Mouse (Mus musculus) MEL (cell line): Measurements from ENCODE around the gene Zrsr2. TPM values are rescaled to one million over a fixed set of nuclear protein-coding genes. Genes with fewer than 3 reads are reported as not detected.

Experiments
- DNase-seq: peaks from one replicate; pipeline ENCODE4 v3.0.0; 2011; ENCODE audit warnings: low read depth, low spot score
- H3K27ac ChIP-seq: 2 replicates; pipeline ENCODE4 v1.5.1; 2012; ENCODE audit warnings: low read depth, mild to moderate bottlenecking, control low read depth, low read length, moderate library complexity; ENCODE audit not compliant: control insufficient read depth
- H3K27me3 ChIP-seq, 2 experiments: fragments of 150-350 bp in 1 of 2; sonication (generic) in 1 of 2; 2 replicates each; pipeline ENCODE4 v1.6.1; 2012; ENCODE audit warnings: low read length in 2 of 2, mild to moderate bottlenecking in 2 of 2, improper control_type of control experiment in 1 of 2, moderate library complexity in 1 of 2; ENCODE audit not compliant: insufficient read depth in 2 of 2, control insufficient read depth in 1 of 2
- H3K36me3 ChIP-seq, 2 experiments: 2 replicates each; pipeline ENCODE4 v1.6.1; 2012 to 2014; ENCODE audit warnings: low read length in 2 of 2, improper control_type of control experiment in 1 of 2, inconsistent platforms in 1 of 2, mild to moderate bottlenecking in 1 of 2; ENCODE audit not compliant: insufficient read depth in 2 of 2, control insufficient read depth in 1 of 2
- H3K4me1 ChIP-seq, 2 experiments: fragments of 150-350 bp in 1 of 2; sonication (generic) in 1 of 2; 2 replicates each; pipeline ENCODE4 v1.6.1; 2012; ENCODE audit warnings: low read length in 2 of 2, improper control_type of control experiment in 1 of 2, mild to moderate bottlenecking in 1 of 2; ENCODE audit not compliant: insufficient read depth in 2 of 2, control insufficient read depth in 1 of 2
- H3K4me3 ChIP-seq, 2 experiments: fragments of 150-350 bp in 1 of 2; sonication (generic) in 1 of 2; 2 replicates each; pipeline ENCODE4 v1.5.1; 2012; ENCODE audit warnings: low read depth in 2 of 2, low read length in 2 of 2, mild to moderate bottlenecking in 2 of 2, moderate library complexity in 2 of 2, control low read depth in 1 of 2, improper control_type of control experiment in 1 of 2; ENCODE audit not compliant: control insufficient read depth in 1 of 2, insufficient read depth in 1 of 2
- H3K79me2 ChIP-seq: 2 replicates; pipeline ENCODE4 v1.6.1; 2012; ENCODE audit warnings: mild to moderate bottlenecking, low read length, moderate library complexity; ENCODE audit not compliant: control insufficient read depth, poor library complexity, insufficient read depth
- H3K9ac ChIP-seq: 2 replicates; pipeline ENCODE4 v1.6.1; 2012; ENCODE audit warnings: low read depth, mild to moderate bottlenecking, control low read depth, low read length, moderate library complexity; ENCODE audit not compliant: control insufficient read depth, poor library complexity, severe bottlenecking
- H3K9me3 ChIP-seq: fragments of 150-350 bp; sonication (generic); replicated peaks from 2 replicates; pipeline ENCODE4 v1.6.1; 2012; ENCODE audit warnings: mild to moderate bottlenecking, low read length, improper control_type of control experiment, moderate library complexity; ENCODE audit not compliant: insufficient read depth
- CTCF ChIP-seq, 3 experiments: IDR thresholded peaks in 2 of 3; conservative IDR thresholded peaks in 1 of 3; 2 replicates each; pipeline ENCODE4 v1.5.1; 2011 to 2012; ENCODE audit warnings: low read length in 3 of 3, low read depth in 2 of 3, mild to moderate bottlenecking in 2 of 3, improper control_type of control experiment in 1 of 3, inconsistent platforms in 1 of 3, mixed read lengths in 1 of 3, moderate library complexity in 1 of 3; ENCODE audit not compliant: control insufficient read depth in 1 of 3, insufficient read depth in 1 of 3, poor library complexity in 1 of 3, severe bottlenecking in 1 of 3
- ELF1 ChIP-seq: IDR thresholded peaks from 2 replicates; pipeline ENCODE4 v1.6.1; 2014; ENCODE audit warnings: low read depth, mild to moderate bottlenecking, inconsistent platforms, low read length, improper control_type of control experiment, moderate library complexity
- EP300 ChIP-seq, 2 experiments: IDR thresholded peaks; 2 replicates each; pipeline ENCODE4 v1.6.1; 2011; ENCODE audit warnings: improper control_type of control experiment in 2 of 2, low read length in 2 of 2, low read depth in 1 of 2, mild to moderate bottlenecking in 1 of 2
- ETS1 ChIP-seq: IDR thresholded peaks from 2 replicates; pipeline ENCODE4 v1.6.1; 2012; ENCODE audit warnings: low read depth, mild to moderate bottlenecking, inconsistent platforms, low read length, improper control_type of control experiment, moderate library complexity
- GATA1 ChIP-seq: IDR thresholded peaks from 2 replicates; pipeline ENCODE4 v1.6.1; 2011; ENCODE audit warnings: low read depth, low read length, improper control_type of control experiment
- JUND ChIP-seq: IDR thresholded peaks from 2 replicates; pipeline ENCODE4 v1.6.1; 2011; ENCODE audit warnings: low read depth, mild to moderate bottlenecking, improper control_type of control experiment, low read length
- KAT2A ChIP-seq: conservative IDR thresholded peaks from 2 replicates; pipeline ENCODE4 v1.6.1; 2012; ENCODE audit warnings: low read depth, low read length, improper control_type of control experiment, inconsistent platforms
- MAFK ChIP-seq: IDR thresholded peaks from 2 replicates; pipeline ENCODE4 v1.6.1; 2011; ENCODE audit warnings: low read depth, mild to moderate bottlenecking, low read length, improper control_type of control experiment, borderline replicate concordance
- MAX ChIP-seq: IDR thresholded peaks from 2 replicates; pipeline ENCODE4 v1.6.1; 2011; ENCODE audit warnings: low read length, improper control_type of control experiment
- MAZ ChIP-seq: IDR thresholded peaks from 2 replicates; pipeline ENCODE4 v1.6.1; 2012; ENCODE audit warnings: low read depth, mild to moderate bottlenecking, inconsistent platforms, low read length, improper control_type of control experiment
- MEF2A ChIP-seq: IDR thresholded peaks from 2 replicates; pipeline ENCODE4 v1.6.1; 2014; ENCODE audit warnings: low read depth, mild to moderate bottlenecking, inconsistent platforms, low read length, improper control_type of control experiment; ENCODE audit not compliant: poor library complexity, insufficient replicate concordance, severe bottlenecking; ENCODE audit errors: extremely low read depth
- MYB ChIP-seq: IDR thresholded peaks from 2 replicates; pipeline ENCODE4 v1.6.1; 2011; ENCODE audit warnings: mild to moderate bottlenecking, low read depth, low read length, improper control_type of control experiment
- POLR2AphosphoS2 ChIP-seq: IDR thresholded peaks from 2 replicates; pipeline ENCODE4 v1.6.1; 2011; ENCODE audit warnings: low read length, improper control_type of control experiment
- POLR2AphosphoS5 ChIP-seq: IDR thresholded peaks from 2 replicates; pipeline ENCODE4 v1.6.1; 2012; ENCODE audit warnings: low read depth, borderline replicate concordance, mild to moderate bottlenecking, inconsistent platforms, low read length, moderate library complexity, mixed read lengths
- RAD21 ChIP-seq: IDR thresholded peaks from 2 replicates; pipeline ENCODE4 v1.6.1; 2011; ENCODE audit warnings: mild to moderate bottlenecking, low read depth, low read length, improper control_type of control experiment
- RCOR1 ChIP-seq: IDR thresholded peaks from 2 replicates; pipeline ENCODE4 v1.6.1; 2012; ENCODE audit warnings: low read depth, mild to moderate bottlenecking, inconsistent platforms, low read length, improper control_type of control experiment
- SIN3A ChIP-seq: IDR thresholded peaks from 2 replicates; pipeline ENCODE4 v1.6.1; 2012; ENCODE audit warnings: low read length, improper control_type of control experiment, inconsistent platforms
- SMC3 ChIP-seq: IDR thresholded peaks from 2 replicates; pipeline ENCODE4 v1.6.1; 2011; ENCODE audit warnings: low read depth, low read length, improper control_type of control experiment
- TAL1 ChIP-seq: IDR thresholded peaks from 2 replicates; pipeline ENCODE4 v1.6.1; 2012; ENCODE audit warnings: mild to moderate bottlenecking, inconsistent platforms, low read length, moderate library complexity, mixed read lengths
- TBP ChIP-seq: IDR thresholded peaks from 2 replicates; pipeline ENCODE4 v1.8.0; 2011; ENCODE audit warnings: low read depth, low read length, improper control_type of control experiment
- TCF12 ChIP-seq: IDR thresholded peaks from 2 replicates; pipeline ENCODE4 v1.6.1; 2014; ENCODE audit warnings: low read depth, mild to moderate bottlenecking, inconsistent platforms, low read length, improper control_type of control experiment, moderate library complexity
- UBTF ChIP-seq: IDR thresholded peaks from 2 replicates; pipeline ENCODE4 v1.6.1; 2012; ENCODE audit warnings: low read depth, mild to moderate bottlenecking, inconsistent platforms, low read length, improper control_type of control experiment, moderate library complexity, borderline replicate concordance; ENCODE audit not compliant: insufficient read depth
- USF1 ChIP-seq: IDR thresholded peaks from 2 replicates; pipeline ENCODE4 v1.6.1; 2014; ENCODE audit warnings: low read depth, mild to moderate bottlenecking, inconsistent platforms, low read length, improper control_type of control experiment, moderate library complexity
- ZC3H11A ChIP-seq: IDR thresholded peaks from 2 replicates; pipeline ENCODE4 v1.6.1; 2012; ENCODE audit warnings: low read depth, mild to moderate bottlenecking, inconsistent platforms, low read length, improper control_type of control experiment
- ZKSCAN1 ChIP-seq: IDR thresholded peaks from 2 replicates; pipeline ENCODE4 v1.6.1; 2012; ENCODE audit warnings: low read depth, mild to moderate bottlenecking, inconsistent platforms, low read length, improper control_type of control experiment, moderate library complexity
- polyA plus RNA-seq, 2 experiments: library from polyadenylated mRNA; stranded (reverse) in 1 of 2; unstranded in 1 of 2; fragments of >175 nt in 1 of 2; fragments of >200 nt in 1 of 2; gene quantifications; 2 replicates each; pipeline versions ENCODE4 v1.2.1 to v1.2.4; 2012; ENCODE audit warnings: low replicate concordance in 2 of 2, low read depth in 1 of 2; ENCODE audit not compliant: insufficient read length in 2 of 2, insufficient read depth in 1 of 2, missing spikeins in 1 of 2
- total RNA-seq: library from RNA; depleted of rRNA; stranded (reverse); fragments of 300-350 nt; gene quantifications from 2 replicates; pipeline ENCODE4 v1.2.3, GENCODE M21; 2012

Gene Zrsr2
- total and polyA plus RNA-seq, 3 experiments = 27.5 to 96.4 TPM; not detected in 1

DNA sequence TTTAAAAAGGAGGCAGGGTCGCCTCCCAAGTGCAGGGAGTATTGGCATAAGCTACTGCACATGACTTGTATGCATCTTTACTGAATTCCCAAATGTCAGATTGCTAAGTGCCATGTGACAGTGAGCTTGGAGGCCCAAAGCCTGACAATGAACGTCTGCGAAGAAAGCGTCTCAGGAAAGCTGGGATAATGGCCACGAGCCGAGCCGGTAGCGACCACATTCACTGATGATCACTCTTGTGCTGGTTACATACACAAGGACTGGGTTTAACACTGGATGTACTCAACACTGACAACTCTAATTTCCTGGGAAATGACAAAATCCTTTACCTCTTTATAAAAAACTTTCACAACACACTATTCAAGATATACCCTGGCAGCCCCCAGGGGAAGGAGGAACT, 23.7 kb downstream of the Zrsr2 start:
- H3K9me3 ChIP-seq = no peaks in the 10 kb centered on the region
- H3K27me3 ChIP-seq = no peaks in the 10 kb centered on the region
- no peaks in the 10 kb centered on the region for H3K79me2 ChIP-seq
- DNase-seq = no peak
- H3K36me3 ChIP-seq = peaks cover 5 to 8% of the 10 kb centered on the region in 2 experiments
- no peak overlapping the region for H3K4me3 ChIP-seq
- H3K4me1 ChIP-seq = peaks cover 0 to 3% of the 10 kb centered on the region in 2 experiments; a peak in 1 of 4 replicates
- H3K27ac ChIP-seq = no peak overlapping the region
- H3K9ac ChIP-seq = no peak overlapping the region
- TF ChIP-seq RCOR1 (no peak), POLR2AphosphoS2 (0 out of 2 replicates have a peak, but pooled peaks have one; percentile 44), TAL1 (no peak), ZKSCAN1 (no peak), MAX (no peak)

- H3K79me2 ChIP-seq = no peaks in the 10 kb centered on the region
- H3K27ac ChIP-seq = no peak overlapping the region
- no peak for TF ChIP-seq MYB
- TF ChIP-seq TBP = no peak
- no peak for TF ChIP-seq ZC3H11A
- no peak for TF ChIP-seq SMC3
- TF ChIP-seq TAL1 = no peak
- TF ChIP-seq POLR2AphosphoS5 = no peak
- no peak for TF ChIP-seq ETS1
- no peak overlapping the region for H3K9ac ChIP-seq
- peaks cover 0 to 3% of the 10 kb centered on the region in 2 experiments; a peak in 1 of 4 replicates for H3K4me1 ChIP-seq
- H3K9me3 ChIP-seq = no peaks in the 10 kb centered on the region
- peaks cover 0 to 5% of the 10 kb centered on the region in 2 experiments; a peak in 2 of 4 replicates for H3K36me3 ChIP-seq
- no peaks in the 10 kb centered on the region for H3K27me3 ChIP-seq
- H3K4me3 ChIP-seq = no peak overlapping the region
- peak; percentile 19 for DNase-seq
These were observed 28.9 kb downstream of the Zrsr2 start for GRCm38 (mm10) chrX:163929550-163929949.

GRCm38 (mm10) chrX:163912791-163913190, 45.7 kb downstream of the Zrsr2 start:
- Histone ChIP-seq H3K9ac (no peak overlapping the region), H3K4me3 (no peak overlapping the region), H3K4me1 (no peaks in the 10 kb centered on the region; a peak in 1 of 4 replicates), H3K9me3 (no peaks in the 10 kb centered on the region), H3K27ac (no peak overlapping the region), H3K36me3 (peaks cover 0 to 5% of the 10 kb centered on the region in 2 experiments; a peak in 3 of 4 replicates), H3K79me2 (peaks cover 2% of the 10 kb centered on the region; the same call in 1 of the 2 replicates), H3K27me3 (no peaks in the 10 kb centered on the region)
- peak; percentile 42 for DNase-seq
- no peak for TF ChIP-seq KAT2A
- TF ChIP-seq UBTF = no peak
- no peak for TF ChIP-seq TAL1
- no peak for TF ChIP-seq USF1
- no peak for TF ChIP-seq EP300 (IDR thresholded peaks at IDR 0.05; ENCODE audit: low read depth in 1 of 2, low read length in 2 of 2)
- TF ChIP-seq ZC3H11A = no peak
- TF ChIP-seq CTCF (IDR thresholded peaks at IDR 0.05 in 2 of 3, conservative IDR thresholded peaks at IDR 0.05 in 1 of 3; ENCODE audit: control insufficient read depth in 1 of 3, insufficient read depth in 1 of 3, low read depth in 2 of 3, low read length in 3 of 3, poor library complexity in 1 of 3, severe bottlenecking in 1 of 3) = peak; percentile 42 to 58 (median 53)
- TF ChIP-seq MAX = no peak
- TF ChIP-seq MAZ = no peak
- TF ChIP-seq MEF2A = no peak
- TF ChIP-seq JUND = no peak
- TF ChIP-seq SMC3 = peak; percentile 57
- TF ChIP-seq TCF12 = no peak
- TF ChIP-seq SIN3A = no peak
- no peak for TF ChIP-seq POLR2AphosphoS2
- no peak for TF ChIP-seq GATA1
- no peak for TF ChIP-seq ELF1
- no peak for TF ChIP-seq MAFK
- peak; percentile 74 for TF ChIP-seq RAD21
